Mouse (Mus musculus) neural tube, embryonic 14.5 days (tissue): ENCODE data around the gene Cdk14. TPM values are rescaled to one million over a fixed set of nuclear protein-coding genes. Genes with fewer than 3 reads are reported as not detected.

Source experiments
- ATAC-seq: fragments of 200-750 bp; cut with Nextera tagmentation; 2 replicates; pipeline ENCODE4 v1.8.0; 2017; ENCODE audit warnings: low read depth, mild to moderate bottlenecking, moderate TSS enrichment, moderate library complexity
- H3K27ac ChIP-seq: fragments of 300-500 bp; sonication (generic); 2 replicates; pipeline ENCODE4 v1.5.1; 2014; ENCODE audit warnings: low read depth, mild to moderate bottlenecking, control low read depth, low read length, moderate library complexity, mixed read lengths
- H3K27me3 ChIP-seq: fragments of 300-500 bp; sonication (generic); 2 replicates; pipeline ENCODE4 v1.6.1; 2014; ENCODE audit warnings: low read length; ENCODE audit not compliant: control insufficient read depth, insufficient read depth
- H3K36me3 ChIP-seq: fragments of 300-500 bp; sonication (generic); 2 replicates; pipeline ENCODE4 v1.6.1; 2014; ENCODE audit warnings: low read length, mixed read lengths; ENCODE audit not compliant: control insufficient read depth, insufficient read depth
- H3K4me1 ChIP-seq: fragments of 300-500 bp; sonication (generic); 2 replicates; pipeline ENCODE4 v1.6.1; 2014; ENCODE audit warnings: low read length; ENCODE audit not compliant: control insufficient read depth, insufficient read depth
- H3K4me2 ChIP-seq: fragments of 300-500 bp; sonication (generic); 2 replicates; pipeline ENCODE4 v1.6.1; 2014; ENCODE audit warnings: mild to moderate bottlenecking, low read depth, low read length, control low read depth
- H3K4me3 ChIP-seq: fragments of 300-500 bp; sonication (generic); 2 replicates; pipeline ENCODE4 v1.5.1; 2014; ENCODE audit warnings: low read depth, low read length, control low read depth, mixed read lengths
- H3K9ac ChIP-seq: fragments of 300-500 bp; sonication (generic); replicated peaks from 2 replicates; pipeline ENCODE4 v1.6.1; 2014; ENCODE audit warnings: low read depth, mild to moderate bottlenecking, control low read depth, low read length, mixed read lengths
- H3K9me3 ChIP-seq: fragments of 300-500 bp; sonication (generic); 2 replicates; pipeline ENCODE4 v1.6.1; 2016; ENCODE audit warnings: low read length; ENCODE audit not compliant: control insufficient read depth
- WGBS: fragments of 180-500 bp; shearing (Covaris S2); extraction: QIAGEN DNeasy Blood & Tissue Kit; methylation state at CpG from one replicate; pipeline ENCODE4 v1.1.7; 2014; 5-methylcytosine and 5-hydroxymethylcytosine counted together
- polyA plus RNA-seq: library from polyadenylated mRNA; unstranded; fragments of >200 nt; fragmentation: Nextera tagmentation; extraction: Ambion mirVana; gene quantifications from 2 replicates; pipeline ENCODE4 v1.2.1, GENCODE M21; 2014

The Cdk14 gene
- polyA plus RNA-seq, 1 experiment from 2014 or later = 53.5 TPM

GRCm38 (mm10) chr5:5004740-5005139 lies 415.4 kb downstream of the Cdk14 start:
- Histone ChIP-seq H3K4me3 (no peak overlapping the region), H3K27me3 (no peaks in the 10 kb centered on the region), H3K36me3 (no peaks in the 10 kb centered on the region), H3K4me1 (0 out of 2 replicates have a peak, but pooled peaks cover 2% of the 10 kb centered on the region), H3K27ac (no peak overlapping the region), H3K4me2 (no peak overlapping the region), H3K9me3 (no peaks in the 10 kb centered on the region), H3K9ac (no peak overlapping the region)
- ATAC-seq = no peak
- WGBS = 87% methylated on average over 2 of the region's 2 CpGs

- no peak overlapping the region for H3K4me3 ChIP-seq
- no peaks in the 10 kb centered on the region for H3K27me3 ChIP-seq
- no peak overlapping the region for H3K4me2 ChIP-seq
- H3K27ac ChIP-seq = no peak overlapping the region
- H3K9ac ChIP-seq = no peak overlapping the region
- ATAC-seq = no peak
- H3K36me3 ChIP-seq = no peaks in the 10 kb centered on the region
- WGBS = 89% methylated on average over 4 of the region's 4 CpGs
- H3K4me1 ChIP-seq = no peaks in the 10 kb centered on the region
- H3K9me3 ChIP-seq = no peaks in the 10 kb centered on the region
These were observed 426.9 kb downstream of the Cdk14 start for GRCm38 (mm10) chr5:4993192-4993601.

GRCm38 (mm10) chr5:4991023-4991422 lies 429.1 kb downstream of the Cdk14 start:
- H3K27ac ChIP-seq = no peak overlapping the region
- H3K9me3 ChIP-seq = no peaks in the 10 kb centered on the region
- H3K4me2 ChIP-seq = no peak overlapping the region
- no peak overlapping the region for H3K4me3 ChIP-seq
- no peak for ATAC-seq
- 71% methylated on average over 2 of the region's 2 CpGs for WGBS
- H3K36me3 ChIP-seq = no peaks in the 10 kb centered on the region
- H3K4me1 ChIP-seq = no peaks in the 10 kb centered on the region
- H3K27me3 ChIP-seq = no peaks in the 10 kb centered on the region
- no peak overlapping the region for H3K9ac ChIP-seq

- H3K4me1 ChIP-seq = no peaks in the 10 kb centered on the region
- no peaks in the 10 kb centered on the region for H3K9me3 ChIP-seq
- H3K4me2 ChIP-seq = no peak overlapping the region
- 34% methylated on average over 5 of the region's 5 CpGs for WGBS
- H3K27ac ChIP-seq = no peak overlapping the region
- H3K36me3 ChIP-seq = no peaks in the 10 kb centered on the region
- no peak overlapping the region for H3K9ac ChIP-seq
- no peak overlapping the region for H3K4me3 ChIP-seq
- no peaks in the 10 kb centered on the region for H3K27me3 ChIP-seq
- no peak for ATAC-seq
These were observed 429.9 kb downstream of the Cdk14 start for GRCm38 (mm10) chr5:4990237-4990636.

GRCm38 (mm10) chr5:4986181-4986580 lies 433.9 kb downstream of the Cdk14 start:
- 74% methylated on average over 2 of the region's 2 CpGs for WGBS
- Histone ChIP-seq H3K27ac (no peak overlapping the region), H3K9me3 (no peaks in the 10 kb centered on the region), H3K9ac (no peak overlapping the region), H3K4me1 (no peaks in the 10 kb centered on the region), H3K4me3 (no peak overlapping the region), H3K27me3 (no peaks in the 10 kb centered on the region), H3K36me3 (no peaks in the 10 kb centered on the region), H3K4me2 (no peak overlapping the region)
- no peak for ATAC-seq

- Histone ChIP-seq H3K27ac (no peak overlapping the region), H3K4me2 (no peak overlapping the region), H3K9me3 (no peaks in the 10 kb centered on the region), H3K4me3 (no peak overlapping the region), H3K4me1 (no peaks in the 10 kb centered on the region), H3K27me3 (no peaks in the 10 kb centered on the region), H3K36me3 (no peaks in the 10 kb centered on the region), H3K9ac (no peak overlapping the region)
- 91% methylated on average over 4 of the region's 4 CpGs for WGBS
- no peak for ATAC-seq
These were observed 440.6 kb downstream of the Cdk14 start for GRCm38 (mm10) chr5:4979551-4979950.

- no peaks in the 10 kb centered on the region for H3K27me3 ChIP-seq
- H3K9me3 ChIP-seq = no peaks in the 10 kb centered on the region
- no peak overlapping the region for H3K9ac ChIP-seq
- no peaks in the 10 kb centered on the region for H3K36me3 ChIP-seq
- H3K27ac ChIP-seq = no peak overlapping the region
- no peak overlapping the region for H3K4me2 ChIP-seq
- no peaks in the 10 kb centered on the region for H3K4me1 ChIP-seq
- no peak overlapping the region for H3K4me3 ChIP-seq
- WGBS = 81% methylated on average over 1 of the region's 1 CpGs
- no peak for ATAC-seq
These were observed 446.7 kb downstream of the Cdk14 start for GRCm38 (mm10) chr5:4973408-4973807.

- Histone ChIP-seq H3K9ac (no peak overlapping the region), H3K4me2 (no peak overlapping the region), H3K4me1 (no peaks in the 10 kb centered on the region), H3K27me3 (no peaks in the 10 kb centered on the region), H3K36me3 (no peaks in the 10 kb centered on the region), H3K9me3 (no peaks in the 10 kb centered on the region), H3K4me3 (no peak overlapping the region), H3K27ac (0 out of 2 replicates have a peak overlapping the region, but pooled peaks have one; percentile 36)
- ATAC-seq = peak; percentile 91
- 53% methylated on average over 15 of the region's 15 CpGs for WGBS
These were observed 458.0 kb downstream of the Cdk14 start for GRCm38 (mm10) chr5:4962063-4962610.

GRCm38 (mm10) chr5:4961636-4962035 lies 458.5 kb downstream of the Cdk14 start:
- Histone ChIP-seq H3K27ac (no peak overlapping the region), H3K4me3 (no peak overlapping the region), H3K36me3 (no peaks in the 10 kb centered on the region), H3K27me3 (no peaks in the 10 kb centered on the region), H3K4me1 (no peaks in the 10 kb centered on the region), H3K9ac (no peak overlapping the region), H3K9me3 (no peaks in the 10 kb centered on the region), H3K4me2 (no peak overlapping the region)
- no peak; the same call in 1 of the 2 replicates for ATAC-seq
- WGBS = 97% methylated on average over 1 of the region's 1 CpGs
